Mouse (Mus musculus): ENCODE results near the gene Map3k11.

Gene Map3k11

GRCm38 (mm10) chr19:5688200-5689087 is at the start of gene Map3k11, which contains the start of gene Pcnx3:
Map3k11 (plus strand) TSS chr19:5688742.
Pcnx3 (minus strand) TSS chr19:5688908.
- peak; percentile 97 to 99 for DNase-seq

GRCm38 (mm10) chr19:5640339-5640738 is 48.2 kb upstream of the Map3k11 start:
- DNase-seq: no peak

- DNase-seq: no peak
Observed at GRCm38 (mm10) chr19:5641021-5641420, 47.5 kb upstream of the Map3k11 start.

GRCm38 (mm10) chr19:5641641-5642040 is 46.9 kb upstream of the Map3k11 start:
- DNase-seq: no peak

GRCm38 (mm10) chr19:5645280-5645679 is 43.3 kb upstream of the Map3k11 start:
- DNase-seq: peak in 1 of 2 experiments; percentile 0

GRCm38 (mm10) chr19:5646731-5647330 is 41.7 kb upstream of the Map3k11 start:
- peak; percentile 1 to 3 for DNase-seq

GRCm38 (mm10) chr19:5647791-5648190 is 40.8 kb upstream of the Map3k11 start:
- peak; percentile 1 to 2 for DNase-seq

- DNase-seq: peak; percentile 83 to 89
Observed at GRCm38 (mm10) chr19:5648401-5649297, 39.9 kb upstream of the Map3k11 start.

GRCm38 (mm10) chr19:5649298-5649741 is 39.2 kb upstream of the Map3k11 start:
- peak; percentile 46 to 58 for DNase-seq

GRCm38 (mm10) chr19:5651502-5652274 is 36.9 kb upstream of the Map3k11 start:
- DNase-seq: no peak

GRCm38 (mm10) chr19:5652570-5652969 is 36.0 kb upstream of the Map3k11 start:
- DNase-seq: no peak

- peak; percentile 40 to 62 for DNase-seq
Observed at GRCm38 (mm10) chr19:5653969-5654719, 34.4 kb upstream of the Map3k11 start.

- no peak for DNase-seq
Observed at GRCm38 (mm10) chr19:5654720-5655298, 33.7 kb upstream of the Map3k11 start.

GRCm38 (mm10) chr19:5660942-5661751 is 27.4 kb upstream of the Map3k11 start:
- peak; percentile 46 to 61 for DNase-seq

- DNase-seq: no peak
Observed at GRCm38 (mm10) chr19:5662310-5662709, 26.2 kb upstream of the Map3k11 start.

- peak; percentile 94 to 96 for DNase-seq
Observed at GRCm38 (mm10) chr19:5662981-5663913, 25.3 kb upstream of the Map3k11 start, which contains the start of gene Sipa1. Sipa1 (minus strand) TSS chr19:5663707.

GRCm38 (mm10) chr19:5664669-5665257 is 23.8 kb upstream of the Map3k11 start:
- DNase-seq: no peak

- DNase-seq: no peak
Observed at GRCm38 (mm10) chr19:5665465-5665864, 23.1 kb upstream of the Map3k11 start.

Data from kidney, postnatal 4 days (tissue).